Mouse (Mus musculus): ENCODE results near the gene Ddx31. TPM values are rescaled to one million over a fixed set of nuclear protein-coding genes. Genes with fewer than 3 reads are reported as not detected.

The Ddx31 gene
- polyA plus RNA-seq, 1 experiment = 27.0 TPM

- Histone ChIP-seq H3K36me3 (ENCODE audit: control insufficient read depth, insufficient read depth, low read length, poor library complexity, severe bottlenecking) (no peaks in the 10 kb centered on the region), H3K4me3 (ENCODE audit: low read depth, low read length) (peak within 1 kb of the TSS; percentile 17), H3K9me3 (replicated peaks; ENCODE audit: control insufficient read depth, insufficient read depth, low read length, poor library complexity, severe bottlenecking) (no peaks in the 10 kb centered on the region), H3K4me1 (ENCODE audit: control insufficient read depth, insufficient read depth, low read length) (no peaks in the 10 kb centered on the region), H3K27me3 (ENCODE audit: control insufficient read depth, insufficient read depth, low read length, poor library complexity, severe bottlenecking) (peaks cover 5% of the 10 kb centered on the region; the same call in 1 of the 2 replicates), H3K9ac (ENCODE audit: low read depth, poor library complexity, severe bottlenecking) (peak within 1 kb of the TSS; percentile 30; the same call in 1 of the 2 replicates), H3K27ac (ENCODE audit: insufficient read depth, low read length) (no peak within 1 kb of the TSS)
- TF ChIP-seq EP300 (IDR thresholded peaks at IDR 0.05; ENCODE audit: insufficient read depth, low read depth, low read length) = no peak
- TF ChIP-seq POLR2A (IDR thresholded peaks at IDR 0.05; ENCODE audit: insufficient read depth, low read length) = no peak
- TF ChIP-seq CTCF (IDR thresholded peaks at IDR 0.05; ENCODE audit: low read depth, low read length) = no peak
Measured at GRCm38 (mm10) chr2:28916513-28916865, 76.3 kb downstream of the Ddx31 start, which contains the start of gene Barhl1. TSS of gene Barhl1 (minus strand) at chr2:28916668.

- H3K4me3 ChIP-seq (ENCODE audit: low read depth, low read length) = no peak overlapping the region
Measured at GRCm38 (mm10) chr2:28917156-28917517, 76.9 kb downstream of the Ddx31 start.

GRCm38 (mm10) chr2:28917518-28918361 is 77.5 kb downstream of the Ddx31 start:
- H3K4me3 ChIP-seq (ENCODE audit: low read depth, low read length) = peak overlapping the region; percentile 17
- no peak overlapping the region for H3K27ac ChIP-seq (ENCODE audit: insufficient read depth, low read length)

More at GRCm38 (mm10) chr2:28917156-28917517, 76.9 kb downstream of the Ddx31 start:
- TF ChIP-seq EP300 (IDR thresholded peaks at IDR 0.05; ENCODE audit: insufficient read depth, low read depth, low read length) = no peak
- no peak for TF ChIP-seq CTCF (IDR thresholded peaks at IDR 0.05; ENCODE audit: low read depth, low read length)
- no peak for TF ChIP-seq POLR2A (IDR thresholded peaks at IDR 0.05; ENCODE audit: insufficient read depth, low read length)
- Histone ChIP-seq H3K27ac (ENCODE audit: insufficient read depth, low read length) (no peak overlapping the region), H3K27me3 (ENCODE audit: control insufficient read depth, insufficient read depth, low read length, poor library complexity, severe bottlenecking) (peaks cover 5% of the 10 kb centered on the region; the same call in 1 of the 2 replicates), H3K36me3 (ENCODE audit: control insufficient read depth, insufficient read depth, low read length, poor library complexity, severe bottlenecking) (no peaks in the 10 kb centered on the region), H3K9ac (ENCODE audit: low read depth, poor library complexity, severe bottlenecking) (no peak overlapping the region), H3K9me3 (replicated peaks; ENCODE audit: control insufficient read depth, insufficient read depth, low read length, poor library complexity, severe bottlenecking) (no peaks in the 10 kb centered on the region), H3K4me1 (ENCODE audit: control insufficient read depth, insufficient read depth, low read length) (no peaks in the 10 kb centered on the region)

GRCm38 (mm10) chr2:28919001-28919400 is 78.8 kb downstream of the Ddx31 start:
- TF ChIP-seq EP300 (IDR thresholded peaks at IDR 0.05; ENCODE audit: insufficient read depth, low read depth, low read length) (no peak), CTCF (IDR thresholded peaks at IDR 0.05; ENCODE audit: low read depth, low read length) (no peak), POLR2A (IDR thresholded peaks at IDR 0.05; ENCODE audit: insufficient read depth, low read length) (no peak)

More at GRCm38 (mm10) chr2:28917518-28918361, 77.5 kb downstream of the Ddx31 start:
- peak overlapping the region; percentile 30 for H3K9ac ChIP-seq (ENCODE audit: low read depth, poor library complexity, severe bottlenecking)
- no peak for TF ChIP-seq CTCF (IDR thresholded peaks at IDR 0.05; ENCODE audit: low read depth, low read length)
- TF ChIP-seq POLR2A (IDR thresholded peaks at IDR 0.05; ENCODE audit: insufficient read depth, low read length) = no peak
- no peaks in the 10 kb centered on the region for H3K4me1 ChIP-seq (ENCODE audit: control insufficient read depth, insufficient read depth, low read length)
- H3K9me3 ChIP-seq (replicated peaks; ENCODE audit: control insufficient read depth, insufficient read depth, low read length, poor library complexity, severe bottlenecking) = no peaks in the 10 kb centered on the region
- H3K27me3 ChIP-seq (ENCODE audit: control insufficient read depth, insufficient read depth, low read length, poor library complexity, severe bottlenecking) = peaks cover 5% of the 10 kb centered on the region; the same call in 1 of the 2 replicates
- no peaks in the 10 kb centered on the region for H3K36me3 ChIP-seq (ENCODE audit: control insufficient read depth, insufficient read depth, low read length, poor library complexity, severe bottlenecking)

GRCm38 (mm10) chr2:28923912-28924311 is 83.7 kb downstream of the Ddx31 start:
- Histone ChIP-seq H3K36me3 (ENCODE audit: control insufficient read depth, insufficient read depth, low read length, poor library complexity, severe bottlenecking) (no peaks in the 10 kb centered on the region), H3K27ac (ENCODE audit: insufficient read depth, low read length) (no peak overlapping the region), H3K9me3 (replicated peaks; ENCODE audit: control insufficient read depth, insufficient read depth, low read length, poor library complexity, severe bottlenecking) (no peaks in the 10 kb centered on the region), H3K4me1 (ENCODE audit: control insufficient read depth, insufficient read depth, low read length) (no peaks in the 10 kb centered on the region), H3K4me3 (ENCODE audit: low read depth, low read length) (no peak overlapping the region), H3K9ac (ENCODE audit: low read depth, poor library complexity, severe bottlenecking) (no peak overlapping the region), H3K27me3 (ENCODE audit: control insufficient read depth, insufficient read depth, low read length, poor library complexity, severe bottlenecking) (no peaks in the 10 kb centered on the region)
- TF ChIP-seq CTCF (IDR thresholded peaks at IDR 0.05; ENCODE audit: low read depth, low read length) = peak; percentile 96
- TF ChIP-seq EP300 (IDR thresholded peaks at IDR 0.05; ENCODE audit: insufficient read depth, low read depth, low read length) = no peak

More at GRCm38 (mm10) chr2:28919001-28919400, 78.8 kb downstream of the Ddx31 start:
- no peaks in the 10 kb centered on the region for H3K4me1 ChIP-seq (ENCODE audit: control insufficient read depth, insufficient read depth, low read length)
- no peaks in the 10 kb centered on the region for H3K36me3 ChIP-seq (ENCODE audit: control insufficient read depth, insufficient read depth, low read length, poor library complexity, severe bottlenecking)
- H3K9ac ChIP-seq (ENCODE audit: low read depth, poor library complexity, severe bottlenecking) = no peak overlapping the region
- no peak overlapping the region for H3K4me3 ChIP-seq (ENCODE audit: low read depth, low read length)
- H3K27me3 ChIP-seq (ENCODE audit: control insufficient read depth, insufficient read depth, low read length, poor library complexity, severe bottlenecking) = peaks cover 5% of the 10 kb centered on the region; the same call in 1 of the 2 replicates
- H3K9me3 ChIP-seq (replicated peaks; ENCODE audit: control insufficient read depth, insufficient read depth, low read length, poor library complexity, severe bottlenecking) = no peaks in the 10 kb centered on the region
- H3K27ac ChIP-seq (ENCODE audit: insufficient read depth, low read length) = no peak overlapping the region

- Histone ChIP-seq H3K27me3 (ENCODE audit: control insufficient read depth, insufficient read depth, low read length, poor library complexity, severe bottlenecking) (no peaks in the 10 kb centered on the region), H3K4me1 (ENCODE audit: control insufficient read depth, insufficient read depth, low read length) (no peaks in the 10 kb centered on the region), H3K9me3 (replicated peaks; ENCODE audit: control insufficient read depth, insufficient read depth, low read length, poor library complexity, severe bottlenecking) (no peaks in the 10 kb centered on the region), H3K9ac (ENCODE audit: low read depth, poor library complexity, severe bottlenecking) (no peak overlapping the region), H3K36me3 (ENCODE audit: control insufficient read depth, insufficient read depth, low read length, poor library complexity, severe bottlenecking) (no peaks in the 10 kb centered on the region), H3K27ac (ENCODE audit: insufficient read depth, low read length) (no peak overlapping the region), H3K4me3 (ENCODE audit: low read depth, low read length) (no peak overlapping the region)
- no peak for TF ChIP-seq POLR2A (IDR thresholded peaks at IDR 0.05; ENCODE audit: insufficient read depth, low read length)
- peak; percentile 46 for TF ChIP-seq CTCF (IDR thresholded peaks at IDR 0.05; ENCODE audit: low read depth, low read length)
- TF ChIP-seq EP300 (IDR thresholded peaks at IDR 0.05; ENCODE audit: insufficient read depth, low read depth, low read length) = no peak
Measured at GRCm38 (mm10) chr2:28930571-28930970, 90.4 kb downstream of the Ddx31 start.

All from ES-Bruce4 (cell line).